Mouse (Mus musculus) inflammation-experienced regulatory T-cells, adult 6 months (primary cell): ENCODE measurements around the gene Unc45a. TPM values are rescaled to one million over a fixed set of nuclear protein-coding genes. Genes with fewer than 3 reads are reported as not detected.

Experiments used
- ATAC-seq: one replicate; pipeline ENCODE4 v1.8.0; 2017
- polyA plus RNA-seq, 3 experiments: library from polyadenylated mRNA; unstranded; fragments of 100-300 nt; shearing (Covaris generic); gene quantifications; one replicate each; pipeline ENCODE4 v1.2.1; 2017

Unc45a gene
- polyA plus RNA-seq, 3 experiments from 2014 or later = 39.3 to 51.1 (median 40.1) TPM

DNA sequence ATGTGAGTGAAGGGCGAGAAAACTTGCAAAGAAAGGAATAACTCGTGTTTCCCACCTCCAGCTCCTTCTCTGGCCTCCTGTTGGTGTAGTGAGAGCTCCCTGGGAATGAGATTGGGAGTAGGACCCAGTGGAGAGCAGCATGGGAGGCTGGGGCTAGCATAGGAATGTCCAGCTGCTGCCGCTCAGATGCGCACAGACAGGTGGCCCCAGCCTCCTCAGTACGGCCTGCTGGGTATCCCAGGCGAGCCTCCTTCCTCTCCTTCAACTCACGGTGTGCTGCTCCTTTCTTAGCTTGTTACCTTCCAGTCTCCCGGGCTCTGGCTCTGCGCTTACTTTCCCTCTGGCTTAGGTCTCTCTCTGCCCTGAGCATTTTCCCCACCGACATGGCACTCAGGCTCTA is 60.8 kb downstream of the Unc45a start:
- no peak for ATAC-seq

DNA sequence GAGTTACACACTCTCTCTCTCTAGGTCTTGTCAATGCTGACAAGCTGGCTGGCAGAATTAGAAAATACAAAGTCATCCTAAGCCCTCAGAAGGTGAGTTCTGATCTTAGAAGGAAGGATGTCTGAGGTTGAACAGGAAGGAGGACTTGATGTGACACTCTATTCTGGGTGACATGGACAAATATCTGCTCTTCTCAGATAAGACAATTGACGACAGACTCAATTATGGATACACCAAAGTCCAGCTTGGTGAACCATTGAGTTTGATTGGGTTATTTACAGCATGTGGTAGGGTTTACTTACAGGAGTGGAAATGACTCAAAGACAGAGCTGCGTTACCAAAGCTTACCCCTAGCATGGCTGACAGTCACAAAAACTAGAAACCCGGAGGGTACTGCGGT is 64.4 kb downstream of the Unc45a start:
- no peak for ATAC-seq

Other genes starting within 250 kb of the Unc45a start
- gene Idh2, start 225.6 kb downstream of the Unc45a start, polyA plus RNA-seq = 10 to 100 TPM; 13.5 to 28.7 (median 20.3) TPM
- gene Sema4b, start 154.2 kb downstream of the Unc45a start, polyA plus RNA-seq = 10 to 100 TPM; 17.4 to 22.3 (median 18.0) TPM
- 100 to 1,000 TPM in 1 of 3 experiments, 10 to 100 TPM in 2; 97.8 to 140 (median 99.4) TPM for gene Cib1, start 108.2 kb downstream of the Unc45a start, polyA plus RNA-seq
- gene Gdpgp1, start 108.1 kb downstream of the Unc45a start, polyA plus RNA-seq = 10 to 100 TPM in 1 of 3 experiments, 1 to 10 TPM in 2; 5.7 to 10.3 (median 6.7) TPM
- gene Ttll13, start 94.6 kb downstream of the Unc45a start, polyA plus RNA-seq = not detected
- gene Ngrn, start 79.8 kb downstream of the Unc45a start, polyA plus RNA-seq = 10 to 100 TPM; 25.0 to 31.5 (median 26.9) TPM
- gene Vps33b, start 71.4 kb downstream of the Unc45a start, polyA plus RNA-seq = 10 to 100 TPM; 22.7 to 35.2 (median 25.1) TPM
- 100 to 1,000 TPM in 1 of 3 experiments, 10 to 100 TPM in 2; 11.6 to 139 (median 16.8) TPM for gene Prc1, start 46.6 kb downstream of the Unc45a start, polyA plus RNA-seq
- 10 to 100 TPM in 1 of 3 experiments, 1 to 10 TPM in 2; 3.4 to 10.0 (median 6.5) TPM for gene Rccd1, start 16.6 kb downstream of the Unc45a start, polyA plus RNA-seq
- 10 to 100 TPM in 1 of 3 experiments, 1 to 10 TPM in 2; 1.8 to 12.2 (median 8.2) TPM for gene Hddc3, start 2.1 kb upstream of the Unc45a start, polyA plus RNA-seq
- gene Man2a2, start 30.4 kb upstream of the Unc45a start, polyA plus RNA-seq = 10 to 100 TPM; 11.1 to 30.9 (median 16.4) TPM
- 1 to 10 TPM in 2 of 3 experiments, under 1 TPM in 1; 0.54 to 5.8 (median 2.4) TPM for gene Fes, start 46.9 kb upstream of the Unc45a start, polyA plus RNA-seq
- 10 to 100 TPM in 1 of 3 experiments, 1 to 10 TPM in 2; 8.4 to 19.1 (median 8.6) TPM for gene Furin, start 64.4 kb upstream of the Unc45a start, polyA plus RNA-seq
- 10 to 100 TPM in 1 of 3 experiments, 1 to 10 TPM in 2; 6.5 to 10.1 (median 9.6) TPM for gene Blm, start 194.1 kb upstream of the Unc45a start, polyA plus RNA-seq